Mouse (Mus musculus) CH12F3 (cell line): ENCODE results near the gene Lnx2.

Experiments
- in situ Hi-C: fragments of 300-500 bp; cut with MboI; formaldehyde crosslinking; loops from 2 replicates; pipeline ENCODE4 v1.14.3; 2020; ENCODE audit warnings: low sequenced_read_pairs

The Lnx2 gene

GRCm38 (mm10) chr5:147076026-147076798 is at the start of gene Lnx2:
Lnx2 (minus strand) TSS chr5:147076586.
- in situ Hi-C loops: no loop called here

DNA sequence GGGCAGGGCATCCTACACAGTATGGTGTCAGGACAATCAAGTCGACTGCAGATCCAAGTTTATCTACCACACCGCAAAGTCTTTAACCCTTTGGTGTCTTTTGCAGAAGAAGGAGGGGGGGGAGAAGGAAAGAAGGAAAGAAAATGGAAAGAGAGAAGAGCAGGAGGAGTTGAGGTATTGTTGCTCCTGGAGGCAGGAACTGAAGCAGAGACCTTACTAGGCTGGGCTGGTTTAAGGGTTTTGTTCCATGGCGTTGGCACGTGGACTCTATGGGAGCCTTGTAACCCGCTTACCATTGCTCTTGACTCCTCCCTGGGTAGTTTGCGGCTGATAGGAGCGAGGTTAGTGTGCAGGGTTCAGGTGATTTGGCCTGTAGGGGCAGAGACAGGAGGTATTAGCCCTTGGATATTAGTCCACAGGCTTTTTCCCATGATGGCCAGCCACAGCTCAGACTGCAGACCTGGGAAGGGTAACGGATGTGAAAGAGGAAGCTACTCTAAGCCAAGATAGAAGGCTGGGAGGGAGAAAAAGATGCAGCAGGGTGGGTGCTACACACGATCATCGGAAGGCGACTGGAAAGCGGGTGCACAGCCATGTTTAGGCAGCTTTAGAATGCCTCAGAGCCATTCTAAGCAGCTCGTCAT is 49.3 kb upstream of the Lnx2 start:
- in situ Hi-C loops: no loop called here

DNA sequence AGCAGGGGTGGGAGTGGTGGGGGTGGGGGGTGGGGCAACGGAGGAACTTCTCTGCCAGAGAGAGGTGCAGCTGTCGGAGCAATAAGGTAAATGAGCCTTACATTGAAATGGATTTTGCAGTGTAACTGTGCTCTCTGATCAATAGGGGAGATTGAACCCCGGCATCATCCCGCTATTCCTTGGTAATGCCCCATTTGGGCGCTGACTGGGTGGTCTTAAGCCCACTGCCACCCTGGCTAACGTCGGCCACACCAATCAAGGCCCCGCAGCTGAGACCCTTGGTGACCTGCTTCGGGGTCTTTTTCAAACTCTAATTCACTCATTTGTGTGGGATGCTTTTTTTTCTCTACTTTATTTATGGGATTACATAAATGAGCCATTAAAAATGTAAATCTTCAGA is 48.4 kb upstream of the Lnx2 start:
- in situ Hi-C loops: no loop called here

DNA sequence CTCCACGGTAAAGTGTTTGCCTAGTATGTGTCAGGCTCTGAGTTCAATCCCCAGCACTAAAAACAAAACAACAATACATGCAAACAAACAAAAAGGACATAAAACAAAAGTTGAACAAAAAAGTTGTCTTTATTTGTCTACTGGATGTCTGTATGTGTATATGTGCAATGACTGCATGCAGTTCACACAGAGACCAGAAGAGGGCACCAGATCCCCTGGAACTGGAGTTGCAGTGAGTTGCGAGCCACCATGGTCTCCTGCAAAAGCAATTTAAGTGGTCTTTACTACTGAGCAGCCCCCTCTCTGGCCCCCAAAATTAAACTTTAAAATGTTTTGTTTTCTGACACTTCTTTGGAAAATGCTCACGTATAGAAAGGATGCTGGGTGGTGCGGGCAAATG is 44.8 kb upstream of the Lnx2 start:
- in situ Hi-C loops: no loop called here

DNA sequence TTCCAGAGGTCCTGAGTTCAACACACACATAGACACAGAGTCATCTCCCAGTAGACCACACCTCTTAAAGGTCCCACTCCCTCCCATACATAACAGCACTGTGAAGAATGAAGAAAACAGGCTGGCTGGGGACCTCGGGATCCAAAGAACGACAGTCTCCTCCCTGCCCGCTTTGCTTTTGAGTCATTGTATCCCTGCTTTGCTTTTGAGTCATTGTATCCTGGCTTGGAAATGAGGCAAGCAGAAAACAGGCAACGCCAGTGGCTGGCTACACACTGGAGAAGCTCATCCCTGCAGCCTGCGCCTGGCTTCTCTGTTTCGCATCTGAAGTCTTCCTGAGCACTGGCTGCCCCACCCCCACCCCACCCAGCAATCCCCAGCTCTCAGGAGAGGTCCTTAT is 40.6 kb upstream of the Lnx2 start:
- in situ Hi-C loops: no loop called here

DNA sequence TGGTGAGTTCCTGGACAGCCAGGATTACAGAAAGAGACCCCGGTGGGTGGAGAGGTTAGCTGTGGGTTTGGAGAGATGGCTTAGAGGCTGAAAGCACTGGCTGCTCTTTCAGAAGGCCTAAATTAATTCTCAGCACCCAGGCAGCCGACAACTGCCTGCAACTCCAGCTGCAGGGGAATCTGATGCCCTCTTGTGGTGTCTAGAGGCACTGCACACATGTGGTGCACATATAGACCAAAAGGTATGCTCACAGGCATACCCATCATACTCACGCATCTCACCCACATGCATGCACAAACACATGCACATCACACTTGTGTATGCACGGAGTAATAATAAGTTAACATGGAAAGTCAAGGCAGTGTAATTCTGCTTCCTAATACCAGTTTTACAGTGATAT is 39.2 kb upstream of the Lnx2 start:
- in situ Hi-C loops: no loop called here

GRCm38 (mm10) chr5:147114738-147115137 is 38.4 kb upstream of the Lnx2 start:
- in situ Hi-C loops: no loop called here

- in situ Hi-C loops: no loop called here
These were observed 32.6 kb upstream of the Lnx2 start for GRCm38 (mm10) chr5:147108861-147109591.

DNA sequence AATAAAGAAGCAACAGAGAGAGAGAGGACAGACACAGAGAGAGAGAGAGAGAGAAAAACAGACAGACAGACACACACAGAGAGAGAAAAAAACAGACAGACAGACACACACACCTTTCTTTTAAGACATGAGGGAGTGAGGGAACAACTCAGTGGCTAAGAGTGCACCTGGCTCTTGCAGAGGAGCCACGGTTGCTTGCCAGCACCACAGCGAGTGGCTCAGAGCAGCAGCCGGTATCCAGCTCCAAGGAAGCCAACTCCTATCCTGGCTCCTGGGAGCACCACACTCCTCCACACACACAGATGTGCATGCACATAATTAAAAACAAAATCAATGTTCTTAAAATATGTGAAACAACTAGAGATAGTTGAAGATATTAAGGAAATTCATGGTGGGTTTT is 30.9 kb upstream of the Lnx2 start:
- in situ Hi-C loops: no loop called here

- in situ Hi-C loops: no loop called here
These were observed 25.9 kb upstream of the Lnx2 start for GRCm38 (mm10) chr5:147102295-147102694.

- in situ Hi-C loops: no loop called here
These were observed 23.8 kb upstream of the Lnx2 start for GRCm38 (mm10) chr5:147100180-147100579.

DNA sequence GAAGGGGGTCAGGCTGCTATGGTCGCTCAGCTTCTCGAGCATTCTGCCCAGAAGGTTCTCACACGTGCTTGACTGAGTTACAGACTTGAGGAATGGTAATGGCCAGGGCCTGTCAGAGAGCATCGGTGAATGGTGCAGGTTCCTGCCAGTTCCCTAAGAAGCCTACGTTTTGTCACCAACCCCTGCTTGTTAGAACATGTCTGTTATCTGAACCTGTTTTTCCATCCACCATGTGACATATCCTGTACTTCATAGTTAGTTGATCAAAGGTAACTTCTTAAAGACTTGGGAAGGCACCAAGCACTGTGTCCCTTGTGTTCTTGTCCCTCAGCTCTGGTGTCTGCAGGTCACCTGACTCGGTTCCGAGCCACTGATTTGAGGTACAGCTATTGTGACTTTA is 22.3 kb upstream of the Lnx2 start:
- in situ Hi-C loops: no loop called here

DNA sequence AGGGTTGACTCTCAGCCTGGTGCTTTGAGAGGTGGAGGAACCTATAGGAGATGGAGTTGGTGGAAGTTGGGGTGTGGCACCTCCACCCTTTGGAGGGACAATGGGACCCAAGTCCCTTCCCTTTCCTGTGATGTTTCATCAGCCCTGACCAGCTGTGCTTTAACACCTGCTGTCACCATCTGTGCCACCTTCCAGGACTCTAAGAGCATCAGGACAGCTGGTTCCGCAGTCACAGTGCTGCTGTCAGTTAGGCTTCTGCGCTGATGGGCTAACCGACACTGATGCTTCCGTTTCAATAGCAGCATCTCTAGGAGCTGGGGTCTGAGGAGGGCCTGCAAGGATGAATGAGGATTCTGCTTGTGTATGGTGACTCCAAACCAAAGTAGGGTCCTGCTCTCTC is 20.2 kb upstream of the Lnx2 start:
- in situ Hi-C loops: no loop called here

- in situ Hi-C loops: no loop called here
These were observed 17.9 kb upstream of the Lnx2 start for GRCm38 (mm10) chr5:147094296-147094695.

DNA sequence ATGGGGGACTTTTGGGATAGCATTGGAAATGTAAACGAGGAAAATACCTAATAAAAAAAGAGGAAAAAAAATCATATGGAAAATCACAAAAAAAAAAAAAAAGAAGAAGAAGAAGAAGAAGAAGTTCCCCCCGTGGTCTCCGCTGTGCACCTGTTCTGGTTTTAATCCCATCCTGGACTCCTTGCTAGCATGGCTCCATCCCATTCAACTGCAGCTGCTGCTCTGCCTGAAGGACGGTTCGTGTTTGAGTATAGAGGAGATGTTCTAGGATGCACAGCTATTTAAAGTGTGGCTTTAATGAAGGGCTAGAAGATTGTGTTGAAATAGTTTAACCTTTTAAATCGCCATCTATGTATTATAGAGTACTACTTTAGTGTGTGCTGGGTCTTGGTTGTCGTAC is 16.1 kb upstream of the Lnx2 start:
- in situ Hi-C loops: no loop called here

- in situ Hi-C loops: no loop called here
These were observed 14.0 kb upstream of the Lnx2 start for GRCm38 (mm10) chr5:147090256-147090963.

DNA sequence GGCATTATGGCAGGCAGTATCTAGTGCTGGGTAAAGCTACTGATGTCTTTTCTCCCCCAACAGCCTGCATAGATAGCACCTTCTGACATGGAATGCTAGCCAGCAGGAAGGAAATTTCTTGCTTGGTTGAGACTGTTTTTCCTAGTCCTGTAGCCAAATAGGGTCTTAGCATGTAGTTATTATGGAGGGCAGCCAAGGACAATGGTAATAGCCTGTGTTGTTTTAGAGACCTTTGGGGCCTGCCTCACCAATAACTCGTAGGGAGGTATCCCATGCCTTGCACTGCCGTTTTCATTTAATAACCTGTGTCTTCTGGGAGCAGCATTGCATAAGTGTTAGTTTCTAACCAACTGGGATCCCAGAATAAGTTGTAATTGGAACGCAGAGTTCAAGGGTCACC is 13.4 kb upstream of the Lnx2 start:
- in situ Hi-C loops: no loop called here

GRCm38 (mm10) chr5:147086816-147087215 is 10.4 kb upstream of the Lnx2 start:
- in situ Hi-C loops: no loop called here

DNA sequence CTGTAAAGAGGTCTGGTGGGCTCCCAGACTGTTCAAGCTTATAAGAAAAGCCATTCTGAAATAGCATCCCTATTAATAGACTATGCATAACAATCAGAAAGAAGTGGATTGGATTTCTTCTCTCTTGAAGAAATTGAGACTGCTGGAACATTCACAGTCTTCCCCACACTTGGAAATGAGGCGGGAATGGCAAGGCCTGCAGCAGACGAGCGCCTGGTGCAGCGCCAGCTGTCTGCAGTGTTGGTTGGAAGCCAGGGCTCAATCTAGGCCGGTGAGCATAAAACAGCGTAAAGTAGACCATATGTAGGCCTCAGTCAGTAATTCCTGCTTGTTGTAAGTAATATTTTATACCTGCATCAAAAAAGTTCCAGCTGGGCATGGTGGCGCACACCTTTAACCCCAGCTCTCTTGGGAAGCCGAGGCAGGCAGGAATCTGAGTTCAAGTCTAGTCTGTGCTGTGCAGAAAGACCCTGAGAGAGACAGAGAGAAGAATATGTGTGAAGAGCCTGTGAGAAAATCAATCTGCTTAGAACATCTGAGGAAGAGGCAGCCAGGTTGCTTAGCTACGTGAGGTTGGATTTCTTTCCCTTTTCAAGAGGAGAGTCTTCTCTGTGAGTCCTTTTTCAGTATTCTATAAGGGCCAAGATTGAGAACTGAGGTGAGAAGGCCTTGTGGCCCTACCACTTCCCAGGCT is 9.0 kb upstream of the Lnx2 start:
- in situ Hi-C loops: no loop called here

DNA sequence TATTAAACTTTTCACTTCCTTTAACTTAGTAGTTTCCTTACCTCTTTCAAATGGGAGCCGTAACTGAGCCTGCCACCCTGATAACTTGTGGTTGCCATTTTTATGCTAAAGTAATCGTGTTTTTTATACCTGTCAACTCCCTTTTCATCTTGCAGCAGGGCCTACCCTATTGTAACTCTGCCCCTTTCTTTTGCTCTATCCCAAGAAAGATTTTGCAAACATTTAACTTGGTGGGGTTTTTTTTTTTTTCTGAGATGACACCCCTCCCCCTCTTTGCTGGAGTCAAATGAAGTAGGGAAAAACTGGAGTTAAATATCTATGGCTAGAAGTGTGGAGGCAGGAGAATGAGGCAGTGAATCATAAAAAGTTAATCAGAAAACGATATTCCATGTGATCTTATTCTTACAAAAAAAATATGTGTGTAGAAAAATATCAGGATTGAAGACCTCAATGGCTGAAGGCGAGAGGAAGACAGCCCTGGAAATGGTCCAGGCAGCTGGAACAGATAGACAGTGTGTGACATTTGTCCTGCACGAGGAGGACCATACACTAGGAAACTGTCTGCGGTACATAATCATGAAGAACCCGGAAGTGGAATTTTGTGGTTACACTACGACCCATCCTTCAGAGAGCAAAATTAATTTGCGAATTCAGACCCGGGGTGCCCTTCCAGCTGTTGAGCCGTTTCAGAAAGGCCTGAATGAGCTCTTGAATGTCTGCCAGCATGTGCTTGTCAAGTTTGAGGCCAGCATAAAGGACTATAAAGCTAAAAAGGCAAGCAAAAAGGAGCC is 1.9 kb upstream of the Lnx2 start:
- in situ Hi-C loops: no loop called here
